8 mouse cellular contexts compared by ENCODE assay signal in genomic region chr3:58655362-58656130, GRCm38 (mm10). TPM values are rescaled to one million over a fixed set of nuclear protein-coding genes. Genes with fewer than 3 reads are reported as not detected.
DNase-seq lines count a peak whose midpoint lies in the region; ATAC-seq and TF ChIP-seq lines count a peak whose summit lies in the region.

No protein-coding gene starts in this region.

- no peak overlapping the region for H3K9ac ChIP-seq in intestine, embryonic 14.5 days (ENCODE audit: low read length)

- no peak overlapping the region for H3K4me3 ChIP-seq in heart, embryonic 10.5 days
- H3K4me3 ChIP-seq in cerebellum, adult 2 months (replicated peaks; ENCODE audit: insufficient read depth, low read depth, low read length) = peak overlapping the region; percentile 37
- H3K4me3 ChIP-seq in intestine, embryonic 14.5 days (ENCODE audit: low read depth, low read length) = no peak overlapping the region
- no peak overlapping the region for H3K4me3 ChIP-seq in midbrain, embryonic 10.5 days

- 52% methylated on average over 17 of the region's 17 CpGs for WGBS in heart, embryonic 10.5 days
- 38% methylated on average over 17 of the region's 17 CpGs for WGBS in cerebellum, adult 2 months
- WGBS in intestine, embryonic 14.5 days = 56% methylated on average over 17 of the region's 17 CpGs
- WGBS in midbrain, embryonic 10.5 days = 58% methylated on average over 17 of the region's 17 CpGs

- H3K27ac ChIP-seq in heart, embryonic 10.5 days = no peak overlapping the region
- H3K27ac ChIP-seq in cerebellum, adult 2 months (ENCODE audit: insufficient read depth, low read length) = no peak overlapping the region
- H3K27ac ChIP-seq in intestine, embryonic 14.5 days (ENCODE audit: low read depth) = no peak overlapping the region
- no peak overlapping the region for H3K27ac ChIP-seq in midbrain, embryonic 10.5 days (replicated peaks)

- H3K9me3 ChIP-seq in heart, embryonic 10.5 days = no peaks in the 10 kb centered on the region
- H3K9me3 ChIP-seq in intestine, embryonic 14.5 days (ENCODE audit: control insufficient read depth, low read length) = no peaks in the 10 kb centered on the region
- no peaks in the 10 kb centered on the region for H3K9me3 ChIP-seq in midbrain, embryonic 10.5 days (replicated peaks)

- no peak for TF ChIP-seq POLR2A in cerebellum, adult 2 months (IDR thresholded peaks at IDR 0.05; ENCODE audit: borderline replicate concordance, insufficient read depth, low read length)

- 0 out of 2 replicates have a peak, but pooled peaks cover 4% of the 10 kb centered on the region for H3K4me1 ChIP-seq in heart, embryonic 10.5 days
- peaks cover 5% of the 10 kb centered on the region for H3K4me1 ChIP-seq in cerebellum, adult 2 months (ENCODE audit: control insufficient read depth, insufficient read depth, low read length)
- no peaks in the 10 kb centered on the region for H3K4me1 ChIP-seq in intestine, embryonic 14.5 days (replicated peaks; ENCODE audit: control insufficient read depth, insufficient read depth, low read length)
- 0 out of 2 replicates have a peak, but pooled peaks cover 5% of the 10 kb centered on the region for H3K4me1 ChIP-seq in midbrain, embryonic 10.5 days

- ATAC-seq in frontal cortex, adult (ENCODE audit: low TSS enrichment) = peak; percentile 86
- peak; percentile 50 for ATAC-seq in intestine, embryonic 14.5 days (replicated peaks; ENCODE audit: low FRiP score, low TSS enrichment, low read depth)

- no peaks in the 10 kb centered on the region for H3K27me3 ChIP-seq in heart, embryonic 10.5 days (ENCODE audit: insufficient read depth, poor library complexity, severe bottlenecking)
- H3K27me3 ChIP-seq in cerebellum, adult 2 months (ENCODE audit: control insufficient read depth, insufficient read depth, low read length) = no peaks in the 10 kb centered on the region
- no peaks in the 10 kb centered on the region for H3K27me3 ChIP-seq in intestine, embryonic 14.5 days (replicated peaks; ENCODE audit: control insufficient read depth, insufficient read depth, low read length)
- H3K27me3 ChIP-seq in midbrain, embryonic 10.5 days (ENCODE audit: low read depth, poor library complexity, severe bottlenecking) = no peaks in the 10 kb centered on the region

- peak; percentile 92 for DNase-seq in heart, adult 11 months
- no peak for DNase-seq in heart, embryonic 10.5 days (ENCODE audit: low spot score)
- peak; percentile 62 to 67 for DNase-seq in cerebellum, adult 2 months
- DNase-seq in intestine, embryonic 14.5 days (ENCODE audit: low spot score) = peak; percentile 83
- DNase-seq in left cerebral cortex, postnatal 25 days (ENCODE audit: low spot score in 2 of 2) = peak; percentile 59 to 69
- peak; percentile 58 for DNase-seq in midbrain, embryonic 10.5 days (ENCODE audit: low spot score)
- DNase-seq in spleen, adult 12 weeks (ENCODE audit: low spot score) = peak; percentile 23

- intact Hi-C loops in left cerebral cortex, postnatal 25 days (cut with DNase I) = loop anchor here (1.0 to 5.0 kb wide), 2 partner anchors 130 to 402 kb away; no protein-coding TSS in a partner anchor

- peak; percentile 68 for TF ChIP-seq CTCF in cerebellum, adult 2 months (IDR thresholded peaks at IDR 0.05; ENCODE audit: borderline replicate concordance, insufficient read depth, low read depth, low read length)

- H3K4me2 ChIP-seq in intestine, embryonic 14.5 days (ENCODE audit: low read length) = no peak overlapping the region

- no peaks in the 10 kb centered on the region for H3K36me3 ChIP-seq in heart, embryonic 10.5 days
- H3K36me3 ChIP-seq in intestine, embryonic 14.5 days (ENCODE audit: control insufficient read depth, insufficient read depth, low read length) = no peaks in the 10 kb centered on the region
- H3K36me3 ChIP-seq in midbrain, embryonic 10.5 days = no peaks in the 10 kb centered on the region

RNA-seq across cellular contexts. Expression of gene Erich6, which starts 18.5 kb away (rescaled TPM):
- 0.06 TPM in 1 of 2 replicates, not detected in the other for polyA plus RNA-seq in heart, embryonic 10.5 days (2016; fragmentation: Nextera tagmentation; extraction: Ambion mirVana)
- 1.9 and 2.2 TPM in 2 replicates for polyA plus RNA-seq in cerebellum, adult 2 months (2012; rRNA removed)
- 0.11 TPM in 1 of 2 replicates, not detected in the other for polyA plus RNA-seq in intestine, embryonic 14.5 days (2014; fragmentation: Nextera tagmentation; extraction: Ambion mirVana)
- total RNA-seq in left cerebral cortex, postnatal 25 days (2021) = 1 to 10 TPM; 1.1 to 1.5 TPM
- 0.05 TPM in 1 of 2 replicates, not detected in the other for polyA plus RNA-seq in midbrain, embryonic 10.5 days (2016; fragmentation: Nextera tagmentation; extraction: Ambion mirVana)

RNA-seq across cellular contexts. Expression of gene Siah2, which starts 36.7 kb away (rescaled TPM):
- polyA plus RNA-seq in heart, embryonic 10.5 days (2016; fragmentation: Nextera tagmentation; extraction: Ambion mirVana) = 4.8 and 6.6 TPM in 2 replicates
- polyA plus RNA-seq in cerebellum, adult 2 months (2012; rRNA removed) = 25.0 and 26.7 TPM in 2 replicates
- 5.8 and 7.5 TPM in 2 replicates for polyA plus RNA-seq in intestine, embryonic 14.5 days (2014; fragmentation: Nextera tagmentation; extraction: Ambion mirVana)
- 10 to 100 TPM; 18.0 to 18.7 TPM for total RNA-seq in left cerebral cortex, postnatal 25 days (2021)
- polyA plus RNA-seq in midbrain, embryonic 10.5 days (2016; fragmentation: Nextera tagmentation; extraction: Ambion mirVana) = 2.7 and 2.8 TPM in 2 replicates
